Mouse (Mus musculus) thymus, adult 18-20 months (tissue): Measurements from ENCODE around the gene Tbc1d23.
A peak's percentile ranks its signal among the peaks of the same experiment; 100 is the strongest.

Experiments
- DNase-seq, 2 experiments: peaks; one replicate each; pipeline ENCODE4 v3.0.0; 2022; ENCODE audit warnings: mixed read lengths in 2 of 2

The Tbc1d23 gene

DNA sequence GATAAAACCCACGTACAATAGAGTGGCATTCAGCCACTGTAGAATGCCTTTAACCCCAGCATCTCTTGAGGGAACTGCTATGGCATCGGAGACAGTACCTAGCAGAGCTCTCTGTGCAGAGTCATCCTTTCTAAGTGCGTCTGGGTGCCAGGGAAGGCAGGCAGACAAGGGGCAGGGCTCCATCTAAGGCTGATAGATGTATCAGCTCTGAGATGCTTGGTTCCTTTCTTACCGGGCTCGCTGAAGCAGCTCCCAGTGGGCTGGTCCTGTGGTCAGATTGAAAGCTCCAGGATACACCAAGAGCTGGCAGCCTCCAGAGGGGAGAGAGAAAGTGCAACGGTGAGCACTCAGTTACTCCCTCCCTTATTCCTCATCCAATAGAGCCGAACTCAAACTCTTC, 71.5 kb downstream of the Tbc1d23 start:
- DNase-seq: no peak

DNA sequence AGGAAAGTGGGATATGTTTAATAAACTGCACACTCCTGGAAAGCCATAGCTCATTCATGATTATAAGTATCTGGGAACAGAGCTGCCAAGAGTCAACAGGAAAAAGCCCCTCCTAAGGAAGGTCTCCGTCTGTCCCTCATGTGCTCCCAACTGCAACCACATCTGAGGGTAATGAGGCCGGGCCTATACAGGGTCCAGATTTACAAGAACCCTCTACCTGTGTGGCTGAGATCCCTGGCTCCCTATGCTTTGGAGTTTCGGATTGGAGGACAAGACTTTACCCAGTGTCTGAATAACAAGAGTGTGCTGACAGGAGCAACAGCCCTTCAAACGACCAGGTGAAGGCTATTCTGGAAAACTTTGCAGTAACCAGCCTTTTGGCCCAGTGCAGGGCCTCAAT, 73.6 kb downstream of the Tbc1d23 start:
- DNase-seq: no peak

DNA sequence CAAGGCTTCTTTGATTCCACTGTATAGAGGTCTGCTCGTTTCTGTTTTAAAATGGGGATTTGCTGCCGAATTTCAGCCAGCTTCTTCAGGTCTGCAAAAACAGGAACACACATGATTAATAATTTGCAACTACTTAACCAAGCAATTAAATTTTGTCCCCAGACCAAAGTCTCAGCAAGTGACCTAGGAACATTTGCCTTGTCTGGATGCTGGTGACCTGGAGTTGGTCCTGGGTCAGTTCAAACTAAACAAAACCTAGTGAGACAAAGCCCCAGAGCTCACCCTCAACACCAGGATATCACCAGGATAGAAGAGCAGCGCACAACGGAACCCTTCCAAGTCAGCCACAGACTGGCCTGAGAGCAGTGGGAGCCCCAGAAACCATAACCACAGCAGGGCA, 74.2 kb downstream of the Tbc1d23 start:
- no peak for DNase-seq

DNA sequence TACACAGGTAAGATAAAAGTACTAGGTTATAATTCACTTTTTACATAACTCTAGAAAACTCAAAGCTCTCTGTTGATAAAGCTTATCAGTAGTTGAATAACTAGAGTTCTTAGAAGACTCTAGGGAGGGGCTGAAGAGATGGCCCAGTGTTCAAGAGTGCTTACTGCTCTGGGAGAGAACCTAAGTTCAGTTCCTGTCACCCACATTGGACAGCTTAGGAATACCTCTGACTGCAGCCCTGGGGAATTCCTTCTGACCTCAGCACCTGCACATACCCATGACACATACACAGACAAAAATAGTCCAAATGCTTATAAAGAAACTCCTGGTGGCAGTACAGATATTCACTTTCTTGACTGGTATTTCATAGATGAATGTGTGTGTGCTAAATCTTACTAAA, 75.4 kb downstream of the Tbc1d23 start:
- no peak for DNase-seq

DNA sequence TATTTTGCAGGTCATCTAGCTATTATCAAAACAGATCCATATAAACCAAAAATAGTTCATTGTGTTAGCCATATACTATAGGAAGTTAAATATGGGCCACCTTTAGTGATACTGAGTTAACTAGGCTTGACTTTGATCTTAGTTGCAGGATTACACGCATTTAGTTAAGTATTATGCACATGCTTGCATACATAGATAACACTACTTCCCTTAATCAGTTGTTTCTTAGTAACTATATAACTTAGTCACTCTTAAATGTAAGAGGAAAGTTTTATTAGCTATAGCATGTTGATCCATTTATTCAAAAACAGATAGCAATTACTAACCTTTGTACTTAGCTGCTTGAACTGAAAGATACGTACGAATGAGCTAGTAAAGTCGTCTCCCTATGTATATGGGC, 79.9 kb downstream of the Tbc1d23 start:
- no peak for DNase-seq

DNA sequence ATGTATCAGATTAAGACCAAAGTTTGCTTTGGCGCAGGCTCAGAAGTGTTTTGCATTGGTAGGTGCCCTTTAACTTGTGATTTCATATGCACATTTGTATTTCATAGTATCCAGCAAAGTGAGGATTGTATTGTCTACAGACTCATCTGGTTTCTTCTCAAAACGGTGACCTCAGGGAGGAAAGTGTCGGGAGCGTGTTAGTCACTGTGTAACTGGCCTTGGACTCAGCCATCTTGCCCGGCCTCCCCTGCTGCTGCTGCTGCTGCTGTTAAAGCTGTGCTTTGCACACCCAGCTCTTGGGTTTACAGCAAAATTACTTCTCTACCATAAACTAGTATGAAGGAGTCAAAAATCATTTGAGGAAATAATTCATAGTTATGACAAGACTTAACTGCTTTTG, 86.6 kb downstream of the Tbc1d23 start:
- DNase-seq: no peak

DNA sequence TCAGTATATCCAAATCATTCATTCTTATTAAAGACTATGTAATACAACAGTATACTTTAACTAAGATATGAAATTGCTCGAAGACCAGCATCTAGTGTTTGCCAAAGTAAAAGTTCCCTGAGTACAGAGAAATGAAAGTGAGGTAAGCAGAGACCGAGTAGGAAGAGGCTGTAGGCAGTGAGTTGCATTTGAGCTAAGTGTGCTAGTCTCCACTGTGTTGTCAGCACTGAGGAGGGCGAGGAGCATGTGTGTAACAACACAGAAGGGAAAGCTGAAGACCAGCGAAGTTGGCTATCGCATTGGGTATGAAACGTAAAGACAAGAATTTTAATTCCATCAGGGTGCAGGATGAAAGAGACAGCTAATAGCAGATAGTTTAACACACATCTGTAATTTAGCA, 97.7 kb downstream of the Tbc1d23 start:
- DNase-seq: no peak

DNA sequence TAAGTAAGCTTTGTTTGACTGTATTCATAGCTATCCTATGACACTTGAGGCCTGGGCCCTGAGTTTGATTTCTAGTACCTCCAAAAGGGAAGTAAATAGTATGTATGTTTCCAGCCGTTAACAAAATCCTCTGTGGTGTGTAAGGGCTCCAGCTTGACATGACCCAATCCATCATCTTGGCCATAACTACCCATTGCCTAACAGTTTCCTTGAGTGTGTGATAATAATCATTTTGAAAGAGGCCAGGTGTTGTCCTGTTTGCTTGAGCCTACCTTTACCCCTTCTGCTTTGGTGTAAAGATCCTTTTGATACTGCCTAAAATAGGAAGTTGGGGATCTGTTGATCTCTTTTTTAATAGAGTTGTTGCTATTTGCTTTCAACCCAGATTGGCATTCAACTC, 99.0 kb downstream of the Tbc1d23 start:
- no peak for DNase-seq

DNA sequence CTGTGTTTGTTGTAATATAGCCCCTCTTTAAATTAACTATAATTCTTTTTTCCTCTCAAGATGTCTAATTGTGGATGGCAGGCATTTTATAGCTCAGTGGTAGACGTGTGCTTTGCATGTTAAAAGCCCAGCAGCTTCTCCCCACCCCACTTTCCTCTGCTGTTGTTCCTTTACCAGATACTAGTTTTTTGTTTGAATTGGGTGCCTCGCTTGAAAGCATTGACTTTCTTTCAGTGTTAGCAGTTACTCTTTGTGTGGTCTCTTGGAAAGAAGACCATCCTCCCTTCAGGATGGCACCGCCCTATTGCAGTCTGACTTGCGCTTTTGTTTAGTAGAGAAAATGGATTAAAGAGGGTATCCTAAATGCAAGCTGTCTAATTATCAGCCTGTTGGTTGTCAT, 99.8 kb downstream of the Tbc1d23 start:
- no peak for DNase-seq

DNA sequence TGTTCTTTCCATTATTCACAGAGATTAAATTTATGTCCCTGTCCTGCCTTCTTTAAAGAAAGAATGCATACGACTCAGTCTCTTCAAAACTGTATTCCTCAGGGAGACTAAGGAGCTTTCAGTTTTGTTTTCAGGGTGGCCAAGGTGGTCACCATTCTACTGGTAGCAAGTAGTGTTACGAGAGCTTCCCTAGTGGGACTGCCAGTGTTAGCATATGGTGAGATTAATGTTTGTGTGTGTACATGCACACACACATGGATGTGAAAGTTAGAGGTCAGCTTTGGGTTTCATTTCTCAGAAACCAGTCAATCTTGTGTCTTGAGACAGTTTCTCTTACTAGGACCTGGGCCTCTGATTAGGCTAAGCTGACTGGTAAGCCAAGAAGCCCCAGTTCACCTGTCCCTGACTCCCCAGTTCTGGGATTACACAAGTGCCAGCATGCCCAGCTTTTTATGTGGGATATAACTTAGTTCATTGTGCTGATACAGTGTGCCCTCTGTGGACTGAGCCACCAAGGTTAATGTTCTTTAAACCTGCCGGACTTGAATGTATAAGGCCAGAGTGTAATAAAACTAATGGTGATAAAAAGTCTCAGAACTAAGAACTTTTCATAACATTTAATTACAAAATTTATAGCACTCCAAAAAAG, 100.4 kb downstream of the Tbc1d23 start:
- DNase-seq: no peak

DNA sequence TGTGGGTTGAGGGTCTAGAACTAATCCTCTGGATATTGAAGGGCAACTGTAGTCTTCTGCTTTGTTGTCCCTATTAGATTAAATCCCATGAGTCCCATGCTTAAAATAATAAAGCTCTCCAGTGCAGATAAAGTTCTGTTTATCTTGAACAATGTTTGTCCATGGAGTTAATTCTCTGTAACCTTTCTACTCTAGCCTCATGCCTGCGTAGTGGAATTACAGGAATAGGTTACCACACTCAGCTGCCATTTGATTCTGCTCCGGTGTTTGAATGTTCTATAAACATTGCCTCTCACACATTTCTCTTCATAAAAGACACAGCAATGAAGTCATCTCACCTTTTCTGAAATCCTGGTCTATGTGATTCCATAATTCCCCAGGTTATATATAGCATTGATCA, 103.5 kb downstream of the Tbc1d23 start:
- no peak for DNase-seq

DNA sequence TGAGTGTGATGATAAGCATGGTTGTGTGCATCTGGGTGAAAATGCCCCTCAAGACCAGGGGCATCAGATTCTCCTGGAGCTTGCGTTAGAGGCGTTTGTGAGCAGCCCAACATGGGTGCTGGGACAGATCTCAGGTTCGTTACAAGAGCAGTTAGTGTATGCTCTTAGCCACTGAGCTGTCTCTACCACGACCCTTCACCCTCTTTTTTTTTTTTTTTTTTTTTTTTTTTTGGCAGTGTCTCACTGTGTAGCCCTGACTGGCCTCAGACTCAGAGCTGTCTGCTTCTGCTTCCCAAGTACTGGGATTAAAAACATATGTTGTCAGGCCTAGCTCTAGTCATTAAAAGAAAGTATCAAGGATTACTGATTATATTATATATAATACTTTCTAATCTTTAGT, 105.0 kb downstream of the Tbc1d23 start:
- no peak for DNase-seq

DNA sequence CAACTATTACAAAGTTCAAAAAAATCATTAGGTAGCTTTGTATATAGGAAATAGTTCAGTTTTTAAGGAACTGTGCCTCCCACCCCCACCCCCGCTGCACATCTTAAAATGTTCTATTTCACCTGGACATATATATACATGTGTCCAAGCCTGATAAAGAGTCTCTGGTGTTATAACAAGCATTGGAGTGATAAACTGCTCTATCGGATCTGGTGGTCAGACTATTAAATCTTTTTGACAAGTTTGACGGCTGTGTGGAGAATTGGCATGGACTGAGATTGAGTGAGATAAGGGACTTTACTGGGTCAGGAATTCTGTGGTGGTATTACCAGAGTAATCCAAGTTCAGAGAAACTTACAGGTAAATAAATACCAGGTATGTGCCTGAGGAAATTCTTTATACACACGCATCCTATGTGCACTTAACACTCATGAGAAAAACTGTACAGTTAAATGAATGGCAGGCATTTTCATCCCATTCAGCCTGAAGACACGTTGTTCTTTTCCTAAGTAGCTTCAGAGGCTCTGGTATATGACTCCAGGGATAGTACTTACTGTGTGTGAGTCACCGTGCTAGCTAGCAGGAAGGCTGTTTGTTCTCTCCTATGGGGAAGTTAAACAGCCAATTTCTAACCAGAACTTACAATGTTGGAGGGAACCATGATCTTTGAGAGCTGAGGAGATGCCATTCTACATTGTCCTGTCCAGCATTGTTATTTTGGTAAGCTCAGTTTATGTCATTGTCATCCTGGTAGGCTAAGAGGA, 108.4 kb downstream of the Tbc1d23 start:
- no peak for DNase-seq

DNA sequence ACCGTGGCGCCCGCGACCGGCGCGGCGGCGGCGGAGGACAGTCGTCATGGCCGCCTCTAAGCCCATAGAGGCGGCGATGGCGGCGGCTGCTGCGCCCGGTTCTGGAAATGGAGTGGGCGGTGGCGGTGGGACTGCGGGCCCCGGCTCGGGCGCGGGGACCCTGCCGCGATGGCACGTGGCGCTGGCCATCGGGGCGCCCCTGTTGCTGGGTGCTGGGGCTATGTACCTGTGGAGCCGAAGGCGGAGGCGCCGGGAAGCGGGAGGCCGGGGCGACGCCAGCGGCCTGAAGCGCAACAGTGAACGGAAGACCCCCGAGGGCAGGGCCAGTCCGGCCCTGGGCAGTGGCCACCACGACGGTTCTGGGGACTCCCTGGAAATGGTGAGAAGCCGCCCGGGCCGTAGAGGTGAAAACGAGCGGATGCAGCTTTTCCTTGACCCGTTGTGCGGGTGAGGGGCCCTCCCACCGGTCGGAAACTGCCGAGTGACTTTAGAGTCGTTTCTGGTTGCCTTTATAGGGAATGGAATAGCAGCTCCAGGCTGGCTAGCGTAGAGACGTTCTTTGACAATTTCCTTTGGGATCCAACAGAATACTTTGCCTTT, 109.4 kb downstream of the Tbc1d23 start:
- DNase-seq: no peak

DNA sequence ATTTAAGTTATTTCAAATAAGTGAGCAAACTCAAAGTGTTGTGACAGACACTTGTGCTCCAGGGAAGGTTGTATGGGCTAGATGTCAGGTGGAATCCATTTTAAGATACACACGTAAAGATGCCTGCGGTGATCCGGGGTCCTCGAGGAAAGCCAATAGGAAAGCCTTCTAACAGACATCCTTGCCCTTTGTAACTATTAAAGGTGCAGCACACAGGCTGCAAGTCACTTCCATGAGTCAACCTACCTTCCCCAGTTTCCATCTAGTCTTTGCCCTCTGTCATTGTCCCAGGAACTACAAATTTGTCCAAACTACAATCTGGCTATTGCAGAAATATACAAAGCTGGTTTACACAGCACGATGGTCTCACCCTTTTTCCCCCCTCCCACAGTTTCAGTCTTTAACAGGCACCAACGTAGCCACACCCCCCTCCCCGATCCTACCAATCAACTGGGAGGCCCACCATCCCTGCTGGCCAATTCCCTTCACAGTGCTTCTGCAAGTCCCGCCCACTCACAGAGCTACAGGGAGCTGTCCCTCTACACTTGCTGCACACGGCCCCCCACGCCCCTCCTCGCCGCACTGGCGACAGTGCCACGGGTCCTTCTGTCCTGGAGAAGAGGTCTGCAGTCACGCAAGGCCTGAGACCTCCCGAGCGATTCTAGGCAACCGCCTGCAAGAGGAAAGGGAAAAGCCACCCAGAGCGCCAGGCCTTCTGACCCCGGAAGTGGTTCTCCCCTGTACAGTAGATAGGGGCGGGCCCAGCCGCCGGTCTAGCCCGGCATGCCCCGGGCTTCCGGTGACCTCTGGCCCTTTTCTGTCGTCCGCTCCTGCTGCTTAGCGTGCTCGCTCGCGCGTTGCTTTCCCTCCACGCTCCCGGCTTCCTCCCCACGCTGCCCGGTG, 110.1 kb downstream of the Tbc1d23 start, which contains the start of gene Tomm70a:
Tomm70a (plus strand) TSS at position 791 of the 903 bp plus-strand sequence.
- DNase-seq: peak; percentile 87 to 89
